Mouse (Mus musculus): ENCODE data around the gene Maz.

Gene Maz

GRCm38 (mm10) chr7:127026984-127027726, at the start of gene Maz:
TSS of gene Maz (minus strand) at chr7:127027037.
- peak; percentile 100 for DNase-seq

- DNase-seq: no peak
Measured at GRCm38 (mm10) chr7:127076188-127076587, 49.4 kb upstream of the Maz start.

GRCm38 (mm10) chr7:127073221-127073620, 46.4 kb upstream of the Maz start:
- DNase-seq: no peak

DNA sequence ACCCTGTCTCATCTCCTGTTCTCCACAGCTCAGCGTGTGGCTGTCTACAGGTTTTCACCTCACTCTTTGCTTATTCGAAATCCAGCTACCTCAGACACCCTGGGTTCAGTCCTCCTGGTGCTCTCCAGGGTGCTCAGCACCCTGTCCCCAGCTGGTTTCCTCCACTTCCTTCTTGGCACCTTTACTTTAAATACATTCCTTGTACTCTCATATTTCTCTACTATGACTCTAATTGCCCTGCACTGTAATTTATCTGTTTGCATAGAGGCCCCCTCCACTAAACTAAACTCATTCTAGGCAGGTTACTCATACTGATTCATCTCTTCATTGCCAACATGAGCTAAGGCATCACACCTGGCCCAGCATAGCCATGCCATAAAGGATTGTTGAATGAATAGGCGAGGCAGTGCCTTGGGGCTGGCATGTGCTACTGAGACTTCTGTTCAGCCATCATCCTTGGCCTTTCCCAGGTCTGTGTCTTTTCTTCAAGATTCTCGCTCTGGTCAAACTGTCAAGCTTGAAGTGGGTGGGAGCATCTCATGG, 44.1 kb upstream of the Maz start:
- no peak for DNase-seq

DNA sequence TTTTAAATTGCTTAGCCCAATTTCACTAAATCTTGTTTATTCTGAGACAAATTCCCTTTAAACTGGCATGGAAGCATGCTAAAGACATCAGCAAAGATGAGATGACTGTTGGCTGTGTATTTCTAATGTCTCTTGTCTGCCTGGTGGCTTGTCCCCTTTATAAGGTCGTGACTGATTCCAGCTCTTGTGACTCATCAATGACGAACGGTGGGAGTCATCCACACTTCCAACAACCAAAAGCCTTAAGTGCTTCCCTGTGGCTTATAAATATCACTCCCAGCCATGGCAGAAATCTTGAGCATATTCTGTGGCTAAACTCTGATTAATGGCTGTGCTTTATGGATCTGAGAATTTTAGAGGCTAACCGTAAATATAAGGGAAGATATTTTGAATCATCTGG, 39.5 kb upstream of the Maz start:
- DNase-seq: no peak

DNA sequence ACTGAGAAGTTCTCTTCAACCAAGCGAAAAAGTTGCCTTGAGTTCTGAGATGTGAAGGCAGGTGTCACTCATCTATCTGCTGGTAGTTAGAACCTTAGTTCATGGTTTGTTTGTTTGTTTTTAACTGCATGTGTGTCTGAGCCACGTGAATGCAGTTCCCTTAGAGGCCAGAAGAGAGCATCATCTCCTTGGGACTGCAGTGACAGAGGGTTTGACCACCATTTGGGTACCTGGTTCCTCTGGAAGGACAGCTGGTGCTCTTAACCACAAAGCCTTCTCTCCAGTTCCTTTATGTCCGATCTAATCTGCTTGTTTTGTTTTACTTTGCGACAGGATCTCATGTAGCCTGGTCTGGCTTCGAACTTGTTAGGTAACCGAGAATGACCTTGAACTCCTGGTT, 38.7 kb upstream of the Maz start:
- DNase-seq: no peak

- DNase-seq: no peak
Measured at GRCm38 (mm10) chr7:127055026-127055585, 28.3 kb upstream of the Maz start.

DNA sequence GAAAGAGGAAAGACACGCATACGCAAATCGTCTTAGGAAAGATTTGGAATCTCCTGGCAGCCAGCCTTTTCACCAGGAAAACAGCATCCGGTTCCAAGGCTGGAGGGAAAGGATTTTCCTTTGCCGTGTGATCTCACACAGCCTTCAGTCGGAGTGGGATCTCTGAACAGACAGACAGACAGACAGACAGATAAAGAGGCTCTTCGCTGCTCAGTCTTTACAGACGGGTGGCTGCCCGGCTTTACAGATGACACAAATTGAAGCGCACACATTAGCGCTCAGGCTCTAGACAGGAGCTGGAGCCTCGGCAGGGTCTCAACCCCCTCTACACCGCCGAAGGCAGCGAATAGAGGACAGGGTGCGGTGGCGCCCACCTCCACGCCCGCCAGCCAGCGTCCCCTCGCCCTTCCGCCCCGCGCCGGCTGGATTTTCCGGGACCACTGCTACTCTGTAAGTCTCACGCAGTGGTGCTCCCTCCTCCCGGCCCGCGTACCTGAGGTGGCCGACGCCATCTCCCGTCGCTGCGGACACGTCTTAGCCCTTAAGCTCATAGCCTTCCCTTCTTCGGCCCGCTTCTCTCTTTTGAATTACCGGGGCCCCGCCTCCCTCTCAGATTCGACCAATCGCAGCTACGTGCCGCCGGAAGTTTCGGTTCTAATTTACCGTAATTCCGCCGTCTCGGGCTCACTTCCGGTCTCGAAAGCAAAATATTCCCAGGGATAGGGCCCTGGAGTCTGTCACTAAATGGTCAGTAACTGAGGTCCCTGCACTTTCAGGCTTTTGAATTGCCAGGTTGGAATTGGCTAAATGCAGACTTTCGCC, 15.2 kb upstream of the Maz start, which contains the start of gene Kif22:
Gene Kif22 (minus strand): TSS at position 621 of the 822 bp plus-strand sequence.
- peak; percentile 89 for DNase-seq

DNA sequence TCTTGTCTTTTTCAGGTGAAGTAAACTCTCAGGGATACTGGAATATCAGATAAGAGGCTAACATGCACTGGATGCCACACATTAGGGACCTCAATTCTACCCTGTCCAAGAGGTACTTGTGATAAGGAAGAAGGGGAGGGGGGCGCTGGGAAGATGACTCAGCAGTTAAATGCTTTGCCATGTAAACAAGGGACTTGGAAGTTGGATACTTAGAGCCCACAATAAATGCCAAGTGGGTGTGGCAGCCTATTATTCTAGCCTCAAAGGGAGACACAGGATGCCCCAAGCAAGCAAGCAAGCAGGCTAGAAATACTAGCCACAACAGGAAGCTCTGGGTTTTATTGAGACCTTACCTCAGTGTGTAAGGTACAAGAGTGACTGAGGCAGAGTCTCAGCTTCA, 4.4 kb upstream of the Maz start:
- DNase-seq: no peak

DNA sequence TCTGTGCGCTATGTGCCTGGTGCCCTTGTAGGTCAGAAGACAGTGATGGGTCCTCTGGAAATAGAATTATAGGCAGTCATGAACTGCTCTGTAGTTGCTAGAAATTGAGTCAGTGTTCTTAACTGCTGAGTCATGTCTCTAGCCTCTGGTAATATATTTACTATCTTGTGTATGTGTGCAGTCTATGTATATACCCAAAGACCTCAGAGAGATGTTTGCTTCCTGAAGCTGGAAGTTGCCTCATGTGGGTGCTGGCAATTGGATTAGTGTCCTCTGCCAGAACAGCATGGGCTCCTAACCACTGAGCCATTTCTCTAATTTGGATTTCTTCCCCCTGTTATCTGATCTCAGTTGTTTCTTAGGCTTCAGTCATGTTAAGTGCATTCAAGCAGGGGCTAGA, 3.3 kb upstream of the Maz start:
- no peak for DNase-seq

- no peak for DNase-seq
Measured at GRCm38 (mm10) chr7:127027885-127028284, 1.0 kb upstream of the Maz start.

- no peak for DNase-seq
Measured at GRCm38 (mm10) chr7:127026616-127026983, 237 bp downstream of the Maz start.

DNA sequence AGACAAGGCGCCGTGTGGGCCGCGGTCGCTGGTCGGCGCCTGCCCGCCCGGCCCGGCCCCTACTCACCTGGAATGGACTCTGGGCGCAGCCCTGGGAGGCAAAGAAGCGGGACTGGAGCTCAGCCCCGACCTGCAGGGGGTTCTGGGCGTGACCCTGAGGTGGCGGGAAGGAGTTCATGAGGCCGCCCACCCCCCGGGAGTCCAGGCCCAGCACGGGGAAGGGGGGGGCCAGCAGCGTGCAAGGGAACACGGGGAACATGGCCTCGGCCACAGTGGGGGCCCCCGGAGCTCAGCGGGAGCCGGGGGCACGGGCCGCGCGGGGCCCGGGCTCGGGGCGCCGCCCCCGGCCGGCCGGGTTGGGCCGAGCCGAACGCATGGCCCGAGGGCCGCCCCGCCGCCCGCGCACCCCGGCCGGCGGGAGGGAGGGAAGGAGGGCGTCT, 656 bp downstream of the Maz start:
- DNase-seq: peak; percentile 77

- peak; percentile 67 for DNase-seq
Measured at GRCm38 (mm10) chr7:127025556-127026160, 1.2 kb downstream of the Maz start.

GRCm38 (mm10) chr7:127024755-127025555, 1.9 kb downstream of the Maz start:
- peak; percentile 82 for DNase-seq

GRCm38 (mm10) chr7:127023896-127024690, 2.7 kb downstream of the Maz start:
- DNase-seq: peak; percentile 51

DNA sequence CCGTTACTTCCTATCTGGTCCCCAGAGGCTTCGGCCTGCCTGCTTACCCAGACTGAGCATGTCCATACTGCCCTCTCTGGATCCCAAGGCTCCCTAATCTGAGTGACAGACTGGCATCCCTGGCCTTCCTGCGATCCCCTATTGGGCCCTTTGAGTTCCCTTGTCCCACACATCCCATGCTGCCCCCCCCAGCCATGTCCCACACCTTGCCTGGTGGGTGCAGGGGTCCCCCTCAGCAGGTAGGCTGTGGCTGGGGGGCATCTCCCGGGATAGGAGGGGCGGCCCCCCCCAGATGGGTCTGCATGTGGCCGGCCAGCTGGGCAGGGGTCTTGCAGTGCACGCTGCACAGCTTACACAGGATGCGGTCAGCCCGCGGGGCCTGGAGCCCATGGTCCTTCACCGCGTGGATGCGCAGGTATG, 3.6 kb downstream of the Maz start:
- peak; percentile 56 for DNase-seq

DNA sequence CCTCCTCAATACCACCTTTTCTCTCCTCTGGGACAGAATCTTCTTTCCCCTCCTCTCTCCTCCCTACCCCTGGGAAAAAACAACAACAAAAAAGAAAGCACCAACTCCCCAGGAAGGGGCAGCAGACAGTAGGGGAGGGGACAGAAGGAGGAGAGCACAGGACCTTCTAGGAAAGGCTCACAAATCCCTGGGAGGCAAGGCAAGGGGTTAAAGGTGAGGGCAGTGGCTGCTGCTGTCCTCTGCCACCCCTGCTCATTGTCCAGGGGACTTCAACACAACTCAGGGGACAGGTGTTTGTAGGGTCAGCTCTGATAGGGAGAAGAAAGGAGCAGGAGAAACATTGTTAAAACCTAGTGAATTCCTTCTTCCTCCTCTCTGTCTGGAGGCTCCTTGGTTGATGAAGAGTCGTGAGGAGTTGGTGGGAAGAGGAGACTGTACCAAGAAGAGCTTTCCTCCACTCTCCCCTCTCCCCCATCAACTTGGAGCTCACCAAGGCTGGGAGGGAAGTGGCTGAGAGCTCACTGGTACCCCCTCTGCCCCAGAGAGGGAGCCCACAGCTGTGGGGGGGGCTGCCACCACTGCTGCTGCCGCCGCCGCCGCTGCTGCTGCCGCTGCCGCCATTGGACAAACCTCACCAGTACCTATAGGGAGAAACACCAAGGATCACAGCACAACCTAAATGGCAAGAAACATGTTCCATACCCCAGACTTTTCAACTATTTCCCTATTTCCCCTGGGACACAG, 4.1 kb downstream of the Maz start:
- no peak for DNase-seq

DNA sequence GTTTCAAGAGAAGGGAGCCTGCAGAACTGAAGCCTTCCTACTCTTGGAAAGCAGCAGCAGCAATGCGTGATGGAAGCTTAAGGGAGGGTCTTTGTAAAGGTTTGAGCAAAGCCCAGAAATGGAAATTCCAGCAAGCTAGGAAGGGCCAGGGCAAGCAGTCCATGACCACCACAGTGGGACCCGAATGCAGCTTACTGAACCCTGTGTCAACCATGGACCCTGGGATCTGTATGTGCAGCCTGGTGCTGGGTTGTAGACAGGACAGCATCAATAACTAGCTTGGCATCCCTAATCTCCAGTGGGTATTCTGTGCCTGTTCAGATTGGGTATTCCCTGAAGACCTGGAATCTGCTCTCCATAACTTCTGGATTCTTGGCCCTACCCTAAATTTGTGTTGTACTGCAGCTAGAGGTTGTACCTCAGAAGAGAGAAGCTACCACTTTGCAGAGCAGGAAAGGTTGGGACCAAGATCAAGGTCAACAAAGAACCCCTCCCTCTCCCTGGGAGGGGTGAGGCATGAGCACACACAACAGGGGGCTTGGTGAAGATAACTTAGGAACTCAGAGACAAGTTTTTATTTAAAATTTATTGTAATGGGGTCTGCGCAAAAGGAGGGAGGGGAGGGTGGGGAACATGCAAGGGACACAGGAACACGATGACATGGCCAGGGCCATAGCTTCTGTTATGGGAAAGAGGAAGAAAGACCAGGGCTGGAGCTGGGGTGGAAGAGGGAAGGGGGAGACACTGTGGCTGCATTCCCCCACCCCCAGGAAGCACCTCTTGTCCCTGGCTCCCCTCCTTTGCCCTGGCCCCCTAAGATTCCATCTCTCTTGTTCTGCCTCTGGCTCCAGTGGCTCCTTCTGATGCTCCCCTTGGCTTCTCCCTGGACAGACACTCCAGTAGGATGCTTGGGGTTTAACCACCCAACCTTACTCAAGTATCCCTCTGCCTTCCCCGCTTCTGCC, 5.0 kb downstream of the Maz start:
- no peak for DNase-seq

Data from cerebellum, adult 8-10 months (tissue).